Mouse (Mus musculus): Measurements from ENCODE around the gene Ripk4. TPM values are rescaled to one million over a fixed set of nuclear protein-coding genes. Genes with fewer than 3 reads are reported as not detected.

Gene Ripk4
- polyA plus RNA-seq, 1 experiment: 12.8 TPM

- TF ChIP-seq CTCF (conservative IDR thresholded peaks at IDR 0.05; ENCODE audit: insufficient read depth, insufficient read length, low read depth, low read length): no peak
- TF ChIP-seq POLR2A (IDR thresholded peaks at IDR 0.05; ENCODE audit: low read depth, low read length): no peak
- WGBS: 32% methylated on average over 3 of the region's 3 CpGs
- Histone ChIP-seq H3K27ac (ENCODE audit: insufficient read depth, low read depth, low read length) (peak overlapping the region; percentile 1; the same call in 1 of the 2 replicates), H3K4me3 (ENCODE audit: insufficient read depth, low read depth, low read length) (no peak overlapping the region), H3K4me1 (ENCODE audit: control insufficient read depth, insufficient read depth, low read length) (peaks cover 28% of the 10 kb centered on the region), H3K27me3 (replicated peaks; ENCODE audit: control insufficient read depth, insufficient read depth, low read length) (no peaks in the 10 kb centered on the region), H3K36me3 (ENCODE audit: control insufficient read depth, insufficient read depth, low read length) (no peaks in the 10 kb centered on the region)
- peak; percentile 11 for DNase-seq
Measured at GRCm38 (mm10) chr16:97759681-97760080, 3.9 kb downstream of the Ripk4 start.

GRCm38 (mm10) chr16:97758288-97758687, 5.3 kb downstream of the Ripk4 start:
- Histone ChIP-seq H3K36me3 (ENCODE audit: control insufficient read depth, insufficient read depth, low read length) (no peaks in the 10 kb centered on the region), H3K4me3 (ENCODE audit: insufficient read depth, low read depth, low read length) (no peak overlapping the region), H3K4me1 (ENCODE audit: control insufficient read depth, insufficient read depth, low read length) (peaks cover 28% of the 10 kb centered on the region), H3K27ac (ENCODE audit: insufficient read depth, low read depth, low read length) (peak overlapping the region; percentile 71), H3K27me3 (replicated peaks; ENCODE audit: control insufficient read depth, insufficient read depth, low read length) (no peaks in the 10 kb centered on the region)
- DNase-seq: peak; percentile 93
- 42% methylated on average over 2 of the region's 2 CpGs for WGBS
- TF ChIP-seq POLR2A (IDR thresholded peaks at IDR 0.05; ENCODE audit: low read depth, low read length) (no peak), CTCF (conservative IDR thresholded peaks at IDR 0.05; ENCODE audit: insufficient read depth, insufficient read length, low read depth, low read length) (no peak)

DNA sequence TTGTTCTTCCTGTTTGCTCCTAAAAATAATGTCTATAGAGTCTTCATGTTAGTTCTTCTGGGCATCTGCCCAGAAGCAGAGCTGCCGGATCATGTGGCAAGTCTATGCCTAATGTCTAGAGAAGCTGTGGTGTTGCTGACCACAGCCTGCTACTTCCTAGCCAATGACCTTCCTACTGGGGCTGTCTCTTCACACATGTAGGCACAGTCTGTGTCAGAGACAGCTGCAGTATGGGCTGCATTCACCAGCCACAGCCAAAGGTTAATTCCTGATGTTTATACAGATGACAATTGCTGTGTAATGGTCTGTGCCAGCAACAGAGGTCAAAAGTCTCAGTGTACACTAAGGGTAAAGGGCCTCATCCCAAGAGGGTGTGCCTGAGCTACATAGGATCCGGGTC, 7.1 kb downstream of the Ripk4 start:
- no peak overlapping the region for H3K27ac ChIP-seq (ENCODE audit: insufficient read depth, low read depth, low read length)
- no peak overlapping the region for H3K4me3 ChIP-seq (ENCODE audit: insufficient read depth, low read depth, low read length)
- H3K27me3 ChIP-seq (replicated peaks; ENCODE audit: control insufficient read depth, insufficient read depth, low read length): no peaks in the 10 kb centered on the region
- TF ChIP-seq POLR2A (IDR thresholded peaks at IDR 0.05; ENCODE audit: low read depth, low read length) (no peak), CTCF (conservative IDR thresholded peaks at IDR 0.05; ENCODE audit: insufficient read depth, insufficient read length, low read depth, low read length) (no peak)
- peak; percentile 63 for DNase-seq
- H3K36me3 ChIP-seq (ENCODE audit: control insufficient read depth, insufficient read depth, low read length): no peaks in the 10 kb centered on the region
- WGBS: 43% methylated on average over 2 of the region's 2 CpGs
- H3K4me1 ChIP-seq (ENCODE audit: control insufficient read depth, insufficient read depth, low read length): peaks cover 34% of the 10 kb centered on the region

- no peaks in the 10 kb centered on the region for H3K27me3 ChIP-seq (replicated peaks; ENCODE audit: control insufficient read depth, insufficient read depth, low read length)
- H3K4me1 ChIP-seq (ENCODE audit: control insufficient read depth, insufficient read depth, low read length): peaks cover 16% of the 10 kb centered on the region
- no peak overlapping the region for H3K4me3 ChIP-seq (ENCODE audit: insufficient read depth, low read depth, low read length)
- peak overlapping the region; percentile 17; the same call in 1 of the 2 replicates for H3K27ac ChIP-seq (ENCODE audit: insufficient read depth, low read depth, low read length)
- DNase-seq: no peak
- TF ChIP-seq CTCF (conservative IDR thresholded peaks at IDR 0.05; ENCODE audit: insufficient read depth, insufficient read length, low read depth, low read length) (no peak), POLR2A (IDR thresholded peaks at IDR 0.05; ENCODE audit: low read depth, low read length) (no peak)
- H3K36me3 ChIP-seq (ENCODE audit: control insufficient read depth, insufficient read depth, low read length): no peaks in the 10 kb centered on the region
- WGBS: 75% methylated on average over 3 of the region's 3 CpGs
Measured at GRCm38 (mm10) chr16:97752316-97752941, 11.2 kb downstream of the Ripk4 start.

- H3K27me3 ChIP-seq (replicated peaks; ENCODE audit: control insufficient read depth, insufficient read depth, low read length): no peaks in the 10 kb centered on the region
- H3K36me3 ChIP-seq (ENCODE audit: control insufficient read depth, insufficient read depth, low read length): no peaks in the 10 kb centered on the region; the same call in 1 of the 2 replicates
- peak; percentile 90 for DNase-seq
- H3K4me3 ChIP-seq (ENCODE audit: insufficient read depth, low read depth, low read length): no peak overlapping the region
- peaks cover 10% of the 10 kb centered on the region for H3K4me1 ChIP-seq (ENCODE audit: control insufficient read depth, insufficient read depth, low read length)
- H3K27ac ChIP-seq (ENCODE audit: insufficient read depth, low read depth, low read length): peak overlapping the region; percentile 17; the same call in 1 of the 2 replicates
- TF ChIP-seq POLR2A (IDR thresholded peaks at IDR 0.05; ENCODE audit: low read depth, low read length): no peak
- no peak for TF ChIP-seq CTCF (conservative IDR thresholded peaks at IDR 0.05; ENCODE audit: insufficient read depth, insufficient read length, low read depth, low read length)
- 38% methylated on average over 8 of the region's 8 CpGs for WGBS
Measured at GRCm38 (mm10) chr16:97751884-97752283, 11.7 kb downstream of the Ripk4 start.

DNA sequence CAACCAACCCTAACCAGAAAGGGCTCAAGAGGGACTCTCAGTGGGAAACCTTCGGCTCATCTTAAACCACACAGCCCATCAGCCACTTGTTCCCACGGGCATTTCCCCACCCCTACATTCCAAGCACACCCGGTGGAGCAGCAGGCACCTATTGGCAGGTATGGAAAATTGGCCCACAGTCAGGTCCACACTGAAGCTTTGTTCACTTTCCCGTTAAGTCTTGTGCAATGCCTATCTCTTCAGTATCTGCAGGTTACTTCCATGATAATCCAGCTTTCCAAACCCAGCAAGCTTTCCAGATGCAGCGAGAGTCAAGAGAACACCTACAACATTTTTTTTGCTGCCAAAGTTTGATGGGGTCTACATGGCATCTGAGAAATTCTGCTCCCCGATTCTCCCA, 15.2 kb downstream of the Ripk4 start:
- no peak overlapping the region for H3K4me3 ChIP-seq (ENCODE audit: insufficient read depth, low read depth, low read length)
- H3K27me3 ChIP-seq (replicated peaks; ENCODE audit: control insufficient read depth, insufficient read depth, low read length): no peaks in the 10 kb centered on the region
- H3K36me3 ChIP-seq (ENCODE audit: control insufficient read depth, insufficient read depth, low read length): no peaks in the 10 kb centered on the region; the same call in 1 of the 2 replicates
- DNase-seq: no peak
- H3K4me1 ChIP-seq (ENCODE audit: control insufficient read depth, insufficient read depth, low read length): peaks cover 9% of the 10 kb centered on the region; the same call in 1 of the 2 replicates
- WGBS: 81% methylated on average over 6 of the region's 6 CpGs
- H3K27ac ChIP-seq (ENCODE audit: insufficient read depth, low read depth, low read length): no peak overlapping the region
- TF ChIP-seq CTCF (conservative IDR thresholded peaks at IDR 0.05; ENCODE audit: insufficient read depth, insufficient read length, low read depth, low read length): no peak
- TF ChIP-seq POLR2A (IDR thresholded peaks at IDR 0.05; ENCODE audit: low read depth, low read length): no peak

DNA sequence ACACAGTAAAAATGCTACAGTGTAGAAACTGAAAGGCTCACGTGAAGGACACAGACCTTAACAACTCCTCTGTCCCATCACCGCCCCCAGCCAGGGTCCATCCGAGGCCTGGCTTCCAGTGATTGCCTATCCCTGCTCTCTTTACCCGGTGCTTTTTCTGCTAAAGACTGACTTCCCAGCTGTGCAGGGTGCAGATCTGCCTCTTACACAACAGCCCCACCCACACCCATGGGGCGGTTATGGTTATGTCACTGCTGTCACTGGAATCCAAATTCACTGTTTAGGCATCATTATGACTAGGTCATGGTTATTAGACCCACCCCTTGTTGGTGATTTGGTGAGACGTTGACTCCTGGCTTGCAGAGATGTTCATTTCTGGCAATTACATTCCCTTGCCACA, 25.6 kb downstream of the Ripk4 start:
- WGBS: 70% methylated on average over 6 of the region's 6 CpGs
- no peaks in the 10 kb centered on the region for H3K27me3 ChIP-seq (replicated peaks; ENCODE audit: control insufficient read depth, insufficient read depth, low read length)
- no peaks in the 10 kb centered on the region for H3K36me3 ChIP-seq (ENCODE audit: control insufficient read depth, insufficient read depth, low read length)
- DNase-seq: no peak
- H3K4me3 ChIP-seq (ENCODE audit: insufficient read depth, low read depth, low read length): no peak overlapping the region
- no peak for TF ChIP-seq POLR2A (IDR thresholded peaks at IDR 0.05; ENCODE audit: low read depth, low read length)
- TF ChIP-seq CTCF (conservative IDR thresholded peaks at IDR 0.05; ENCODE audit: insufficient read depth, insufficient read length, low read depth, low read length): no peak
- no peak overlapping the region for H3K27ac ChIP-seq (ENCODE audit: insufficient read depth, low read depth, low read length)
- H3K4me1 ChIP-seq (ENCODE audit: control insufficient read depth, insufficient read depth, low read length): no peaks in the 10 kb centered on the region
